Comparison of ENCODE assay signal across 13 mouse cellular contexts in the genomic region with DNA sequence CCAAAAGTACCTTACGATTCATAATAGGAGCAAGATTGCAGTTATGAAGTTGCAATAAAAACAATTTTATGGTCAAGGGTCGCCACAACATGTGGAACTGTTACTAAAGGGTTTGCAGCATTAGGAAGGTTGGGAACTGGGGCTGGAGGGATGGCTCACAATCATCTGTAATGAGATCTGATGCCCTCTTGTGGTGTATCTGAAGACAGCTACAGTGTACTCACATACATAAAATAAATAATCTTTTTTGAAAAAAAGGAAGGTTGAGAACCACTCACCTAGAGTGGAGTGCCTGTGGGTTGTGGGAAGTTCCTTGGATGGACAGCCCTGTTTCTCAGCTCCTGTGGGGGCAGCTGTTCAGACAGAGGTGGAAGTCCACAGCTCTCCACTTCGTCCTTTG. TPM values are rescaled to one million over a fixed set of nuclear protein-coding genes. Genes with fewer than 3 reads are reported as not detected.
A peak's percentile ranks its signal among the peaks of the same experiment; 100 is the strongest.
DNase-seq lines count a peak whose midpoint lies in the region; ATAC-seq and TF ChIP-seq lines count a peak whose summit lies in the region.
"Had no signal": no experiment of that assay in that cellular context is flagged by ENCODE, and none has a peak within 500 bp of the region (broad histone marks: within the 10 kb centered on the region; RNA-seq: fewer than 3 reads in every experiment).

No protein-coding gene starts in this region.

- peaks cover 17% of the 10 kb centered on the region for H3K4me1 ChIP-seq in cerebellum, adult 2 months (ENCODE audit: control insufficient read depth, insufficient read depth, low read length)
- H3K4me1 ChIP-seq in kidney, embryonic 15.5 days, result peaks cover 20% of the 10 kb centered on the region
- H3K4me1 ChIP-seq in neural tube, embryonic 13.5 days (replicated peaks), result 0 out of 2 replicates have a peak, but pooled peaks cover 4% of the 10 kb centered on the region

- no peak for ATAC-seq in kidney, embryonic 15.5 days (replicated peaks; ENCODE audit: low FRiP score)
- ATAC-seq in neural tube, embryonic 13.5 days (ENCODE audit: low read depth), result peak; percentile 55; the same call in 1 of the 2 replicates

- peaks cover 13% of the 10 kb centered on the region; the same call in 1 of the 2 replicates for H3K36me3 ChIP-seq in kidney, embryonic 15.5 days
- peaks cover 25% of the 10 kb centered on the region for H3K36me3 ChIP-seq in neural tube, embryonic 13.5 days
- H3K36me3 ChIP-seq: stomach, embryonic 15.5 days had no signal

- H3K4me2 ChIP-seq in kidney, embryonic 15.5 days, result no peak overlapping the region
- no peak overlapping the region for H3K4me2 ChIP-seq in neural tube, embryonic 13.5 days
- H3K4me2 ChIP-seq: embryonic facial prominence, embryonic 13.5 days; hindbrain, embryonic 13.5 days; stomach, embryonic 15.5 days had no signal

- no peaks in the 10 kb centered on the region for H3K9me3 ChIP-seq in kidney, embryonic 15.5 days (replicated peaks)
- H3K9me3 ChIP-seq in neural tube, embryonic 13.5 days, result no peaks in the 10 kb centered on the region
- H3K9me3 ChIP-seq: embryonic facial prominence, embryonic 13.5 days; hindbrain, embryonic 13.5 days; stomach, embryonic 15.5 days had no signal

- no peak overlapping the region for H3K4me3 ChIP-seq in cerebellum, adult 2 months (replicated peaks; ENCODE audit: insufficient read depth, low read depth, low read length)
- no peak overlapping the region for H3K4me3 ChIP-seq in kidney, embryonic 15.5 days (replicated peaks)
- no peak overlapping the region for H3K4me3 ChIP-seq in neural tube, embryonic 13.5 days
- H3K4me3 ChIP-seq: embryonic facial prominence, embryonic 13.5 days; hindbrain, embryonic 13.5 days; stomach, embryonic 15.5 days had no signal

- no peaks in the 10 kb centered on the region for H3K27me3 ChIP-seq in cerebellum, adult 2 months (ENCODE audit: control insufficient read depth, insufficient read depth, low read length)
- no peaks in the 10 kb centered on the region for H3K27me3 ChIP-seq in kidney, embryonic 15.5 days
- H3K27me3 ChIP-seq in neural tube, embryonic 13.5 days, result no peaks in the 10 kb centered on the region
- H3K27me3 ChIP-seq: embryonic facial prominence, embryonic 13.5 days; hindbrain, embryonic 13.5 days; stomach, embryonic 15.5 days had no signal

- H3K9ac ChIP-seq in kidney, embryonic 15.5 days, result no peak overlapping the region
- H3K9ac ChIP-seq in neural tube, embryonic 13.5 days, result no peak overlapping the region
- H3K9ac ChIP-seq: embryonic facial prominence, embryonic 13.5 days; hindbrain, embryonic 13.5 days; stomach, embryonic 15.5 days had no signal

- no peak for DNase-seq in cerebellum, adult 2 months
- no peak for DNase-seq in cerebellum, postnatal 36 days
- DNase-seq in kidney, postnatal 14 days, result no peak
- no peak for DNase-seq in neural tube, embryonic 10.5 days (ENCODE audit: extremely low spot score, low spot score)
- DNase-seq in right cerebral cortex, postnatal 14 days, result no peak
- DNase-seq in frontal cortex, adult 2 months (ENCODE audit: extremely low spot score in 1 of 2, low spot score in 1 of 2), result no peak
- DNase-seq: adrenal gland, adult 8-10 months; lung, postnatal 36 days had no signal

- 71% methylated on average over 3 of the region's 3 CpGs for WGBS in cerebellum, adult 2 months
- 70% methylated on average over 3 of the region's 3 CpGs for WGBS in kidney, embryonic 15.5 days
- 62% methylated on average over 3 of the region's 3 CpGs for WGBS in neural tube, embryonic 13.5 days

- no peak for TF ChIP-seq POLR2A in cerebellum, adult 2 months (IDR thresholded peaks at IDR 0.05; ENCODE audit: borderline replicate concordance, insufficient read depth, low read length)

- TF ChIP-seq CTCF in cerebellum, adult 2 months (IDR thresholded peaks at IDR 0.05; ENCODE audit: borderline replicate concordance, insufficient read depth, low read depth, low read length), result peak; percentile 43; the same call in 1 of the 2 replicates

- no peak overlapping the region for H3K27ac ChIP-seq in cerebellum, adult 2 months (ENCODE audit: insufficient read depth, low read length)
- H3K27ac ChIP-seq in kidney, embryonic 15.5 days, result peak overlapping the region; percentile 68; the same call in 1 of the 2 replicates
- no peak overlapping the region for H3K27ac ChIP-seq in neural tube, embryonic 13.5 days (replicated peaks)
- H3K27ac ChIP-seq: embryonic facial prominence, embryonic 13.5 days; hindbrain, embryonic 13.5 days; stomach, embryonic 15.5 days had no signal

RNA-seq across cellular contexts. Expression of a gene that starts 30.3 kb away (rescaled TPM):
- polyA plus RNA-seq in cerebellum, adult 2 months (2012; rRNA removed), result 6.4 and 7.6 TPM in 2 replicates
- 7.0 and 14.8 TPM in 2 replicates for polyA plus RNA-seq in kidney, embryonic 15.5 days (2015; fragmentation: Nextera tagmentation; extraction: Ambion mirVana)
- 0.87 and 1.8 TPM in 2 replicates for polyA plus RNA-seq in neural tube, embryonic 13.5 days (2015; fragmentation: Nextera tagmentation; extraction: Ambion mirVana)
- 0.17 and 0.26 TPM in 2 replicates for polyA plus RNA-seq in frontal cortex, adult 2 months (2012; rRNA removed)
